Mouse (Mus musculus): ENCODE data around the gene Mettl26.

Gene Mettl26

GRCm38 (mm10) chr17:25837076-25837410 lies 37.8 kb upstream of the Mettl26 start, which contains the start of gene Rhbdl1:
Rhbdl1 (minus strand) TSS chr17:25837295.
- peak; percentile 42 to 45 for DNase-seq (ENCODE audit: low spot score in 2 of 2)

- peak; percentile 38 to 60 for DNase-seq (ENCODE audit: low spot score in 2 of 2)
These were observed 37.3 kb upstream of the Mettl26 start for GRCm38 (mm10) chr17:25837533-25837932.

GRCm38 (mm10) chr17:25838904-25839303 lies 36.0 kb upstream of the Mettl26 start:
- DNase-seq (ENCODE audit: low spot score in 2 of 2) = no peak

GRCm38 (mm10) chr17:25839455-25840235 lies 35.2 kb upstream of the Mettl26 start:
- DNase-seq (ENCODE audit: low spot score in 2 of 2) = no peak

GRCm38 (mm10) chr17:25840519-25840918 lies 34.4 kb upstream of the Mettl26 start:
- DNase-seq (ENCODE audit: low spot score in 2 of 2) = no peak

- DNase-seq (ENCODE audit: low spot score in 2 of 2) = no peak
These were observed 33.6 kb upstream of the Mettl26 start, which contains the start of gene Gm20683 for GRCm38 (mm10) chr17:25841117-25841880. Gm20683 (minus strand) TSS chr17:25841763.

GRCm38 (mm10) chr17:25842509-25842908 lies 32.4 kb upstream of the Mettl26 start:
- no peak for DNase-seq (ENCODE audit: low spot score in 2 of 2)

- DNase-seq (ENCODE audit: low spot score in 2 of 2) = no peak
These were observed 31.8 kb upstream of the Mettl26 start for GRCm38 (mm10) chr17:25843122-25843521.

GRCm38 (mm10) chr17:25843636-25844395 lies 31.1 kb upstream of the Mettl26 start:
- DNase-seq (ENCODE audit: low spot score in 2 of 2) = no peak

GRCm38 (mm10) chr17:25844396-25844901 lies 30.4 kb upstream of the Mettl26 start, which contains the start of gene Rhot2:
Rhot2 (minus strand) TSS chr17:25844851.
- DNase-seq (ENCODE audit: low spot score in 2 of 2) = peak; percentile 90 to 92

GRCm38 (mm10) chr17:25860229-25860628 lies 14.6 kb upstream of the Mettl26 start:
- no peak for DNase-seq (ENCODE audit: low spot score in 2 of 2)

GRCm38 (mm10) chr17:25860832-25861703 lies 13.8 kb upstream of the Mettl26 start, which contains the start of gene Wdr90:
Wdr90 (minus strand) TSS chr17:25861501.
- peak; percentile 83 to 87 for DNase-seq (ENCODE audit: low spot score in 2 of 2)

GRCm38 (mm10) chr17:25861704-25862612 lies 12.9 kb upstream of the Mettl26 start:
- DNase-seq (ENCODE audit: low spot score in 2 of 2) = no peak

- no peak for DNase-seq (ENCODE audit: low spot score in 2 of 2)
These were observed 11.2 kb upstream of the Mettl26 start for GRCm38 (mm10) chr17:25863681-25864080.

GRCm38 (mm10) chr17:25864311-25864710 lies 10.6 kb upstream of the Mettl26 start:
- DNase-seq (ENCODE audit: low spot score in 2 of 2) = no peak

GRCm38 (mm10) chr17:25865288-25865687 lies 9.6 kb upstream of the Mettl26 start:
- DNase-seq (ENCODE audit: low spot score in 2 of 2) = no peak

GRCm38 (mm10) chr17:25866172-25866571 lies 8.7 kb upstream of the Mettl26 start:
- no peak for DNase-seq (ENCODE audit: low spot score in 2 of 2)

GRCm38 (mm10) chr17:25867509-25867835 lies 7.4 kb upstream of the Mettl26 start:
- no peak for DNase-seq (ENCODE audit: low spot score in 2 of 2)

- DNase-seq (ENCODE audit: low spot score in 2 of 2) = no peak
These were observed 6.9 kb upstream of the Mettl26 start for GRCm38 (mm10) chr17:25867836-25868600.
